Mouse (Mus musculus): ENCODE measurements around the gene Olfr53. TPM values are rescaled to one million over a fixed set of nuclear protein-coding genes. Genes with fewer than 3 reads are reported as not detected.
"Not testable (repeated sequence)": the region's sequence is repeated elsewhere in the genome, so short reads cannot be mapped to it uniquely, and the experiment has no call there.

The Olfr53 gene
- total RNA-seq (2021), result not detected
- long read RNA-seq, experiment 1, result 0 reads
- long read RNA-seq, experiment 2, result 0 reads

- no peak for DNase-seq
These were observed at the start of gene Olfr53 for GRCm38 (mm10) chr7:140646152-140646551. TSS of gene Olfr53 (plus strand) at chr7:140646452.

GRCm38 (mm10) chr7:140600969-140601368 is 45.3 kb upstream of the Olfr53 start, which contains the start of gene Olfr46:
TSS of gene Olfr46 (plus strand) at chr7:140601269.
- DNase-seq, result not testable (repeated sequence)

DNA sequence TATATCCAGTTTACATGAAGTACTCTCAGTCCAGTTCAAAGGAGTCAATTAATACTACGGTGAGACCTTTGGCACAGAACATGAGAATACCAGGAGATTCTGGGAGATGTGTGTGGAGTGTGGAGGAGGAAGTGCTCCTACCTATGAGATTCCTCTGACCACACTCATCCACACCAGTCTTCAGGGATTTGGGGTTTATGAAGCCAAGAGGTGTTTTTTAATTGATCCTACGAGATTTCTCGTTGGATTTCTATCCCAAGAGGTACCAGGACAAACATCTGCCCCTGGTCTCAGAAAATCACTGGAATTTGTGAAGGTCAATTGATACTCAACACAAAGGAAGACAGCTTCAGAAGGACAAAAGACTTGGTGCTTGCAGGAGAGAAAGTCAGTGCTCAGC is 17.6 kb upstream of the Olfr53 start, which contains the start of gene Olfr61:
TSS of gene Olfr61 (plus strand) at position 301 of the 400 bp plus-strand sequence.
- not testable (repeated sequence) for DNase-seq

DNA sequence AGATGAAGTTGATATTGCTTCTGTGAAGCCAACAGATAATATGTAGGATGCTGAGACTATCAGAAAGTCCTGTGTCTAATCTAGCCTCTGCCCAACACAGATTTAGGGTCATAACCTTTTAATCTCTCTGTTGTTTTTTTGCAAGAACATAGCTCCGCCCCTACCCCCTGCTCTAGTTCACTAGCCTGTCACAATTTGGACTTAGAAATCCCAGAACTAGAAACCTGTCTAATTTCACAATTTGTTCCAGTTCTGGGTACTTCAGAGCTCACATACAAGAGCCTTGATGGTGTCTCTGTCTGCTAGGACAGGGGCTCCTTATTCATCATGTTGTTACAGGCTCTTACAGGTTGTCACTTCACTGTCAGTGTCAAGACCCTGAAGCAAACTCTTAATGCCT is 15.7 kb upstream of the Olfr53 start:
- no peak for DNase-seq

GRCm38 (mm10) chr7:140659630-140660029 is 13.4 kb downstream of the Olfr53 start, which contains the start of gene Olfr539:
TSS of gene Olfr539 (plus strand) at chr7:140659930.
- no peak for DNase-seq

- not testable (repeated sequence) for DNase-seq
These were observed 24.4 kb downstream of the Olfr53 start for GRCm38 (mm10) chr7:140670693-140671092.

DNA sequence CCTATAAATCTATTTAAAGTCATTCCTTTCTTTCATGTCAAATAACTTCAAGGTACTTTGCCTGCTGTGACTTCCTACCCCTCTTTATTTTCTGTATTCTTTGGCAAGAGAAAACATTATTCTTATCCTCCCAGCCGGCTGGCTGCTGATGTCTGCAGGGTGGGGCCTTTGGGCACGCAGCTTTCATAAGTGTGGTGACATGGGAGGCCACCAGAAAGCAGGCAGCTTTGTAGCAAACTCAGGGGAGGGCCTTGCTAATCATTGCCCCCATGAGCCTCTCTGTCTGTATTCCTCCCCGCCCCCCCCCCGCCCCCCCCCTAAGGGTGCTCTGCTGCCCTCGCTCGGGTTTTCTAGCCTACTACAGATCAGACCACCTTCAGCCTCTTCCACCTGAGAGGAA is 29.6 kb downstream of the Olfr53 start:
- no peak for DNase-seq

- DNase-seq, result not testable (repeated sequence)
These were observed 33.3 kb downstream of the Olfr53 start for GRCm38 (mm10) chr7:140679591-140679990.

GRCm38 (mm10) chr7:140681651-140682050 is 35.4 kb downstream of the Olfr53 start, which contains the start of gene Olfr45:
TSS of gene Olfr45 (plus strand) at chr7:140681951.
- DNase-seq, result no peak

- DNase-seq, result no peak
These were observed 50.7 kb downstream of the Olfr53 start, which contains the start of gene Olfr541 for GRCm38 (mm10) chr7:140696967-140697366. TSS of gene Olfr541 (plus strand) at chr7:140697267.

Other genes with a start within 250 kb of the Olfr53 start
- not detected for gene Olfr531, start 243.5 kb upstream of the Olfr53 start, total RNA-seq (2021)
- gene Olfr532, start 224.8 kb upstream of the Olfr53 start, total RNA-seq (2021), result not detected
- gene Olfr533, start 183.1 kb upstream of the Olfr53 start, total RNA-seq (2021), result not detected
- not detected for gene Olfr535, start 162.2 kb upstream of the Olfr53 start, total RNA-seq (2021)
- gene Olfr536, start 139.1 kb upstream of the Olfr53 start, total RNA-seq (2021), result not detected
- gene Olfr538, start 78.6 kb upstream of the Olfr53 start, total RNA-seq (2021), result not detected
- not detected for gene Olfr46, start 45.2 kb upstream of the Olfr53 start, total RNA-seq (2021)
- not detected for gene Olfr61, start 17.5 kb upstream of the Olfr53 start, total RNA-seq (2021)
- not detected for gene Olfr539, start 13.5 kb downstream of the Olfr53 start, total RNA-seq (2021)
- not detected for gene Olfr45, start 35.5 kb downstream of the Olfr53 start, total RNA-seq (2021)
- not detected for gene Olfr541, start 50.8 kb downstream of the Olfr53 start, total RNA-seq (2021)
- 100 to 1,000 TPM; 231 to 556 TPM for gene Cyp2e1, start 117.3 kb downstream of the Olfr53 start, total RNA-seq (2021)
- gene Syce1, start 141.4 kb downstream of the Olfr53 start, total RNA-seq (2021), result not detected
- 1 to 10 TPM; 2.3 to 2.6 TPM for gene Zfp941, start 175.7 kb downstream of the Olfr53 start, total RNA-seq (2021)
- 10 to 100 TPM; 14.7 to 35.6 TPM for gene Urah, start 188.6 kb downstream of the Olfr53 start, total RNA-seq (2021)
- under 1 TPM; 0.76 to 0.90 TPM for gene Scgb1c1, start 199.1 kb downstream of the Olfr53 start, total RNA-seq (2021)
- gene Odf3, start 201.4 kb downstream of the Olfr53 start, total RNA-seq (2021), result under 1 TPM in 1 of 2 experiments, not detected in 1; 0.24 TPM
- under 1 TPM in 1 of 2 experiments, not detected in 1; 0.39 TPM for gene Gm45785, start 209.9 kb downstream of the Olfr53 start, total RNA-seq (2021)
- 10 to 100 TPM; 43.5 to 58.0 TPM for gene Ric8a, start 210.5 kb downstream of the Olfr53 start, total RNA-seq (2021)
- 10 to 100 TPM; 29.1 to 33.5 TPM for gene Bet1l, start 211.1 kb downstream of the Olfr53 start, total RNA-seq (2021)
- gene Psmd13, start 235.5 kb downstream of the Olfr53 start, total RNA-seq (2021), result 100 to 1,000 TPM; 106 to 112 TPM
- gene Sirt3, start 235.9 kb downstream of the Olfr53 start, total RNA-seq (2021), result 10 to 100 TPM; 67.6 to 70.9 TPM